Mouse (Mus musculus) myocyte (in vitro differentiated cells): ENCODE measurements at regions not wholly inside any gene's neighbourhood (a gene's known extent, or its start where the extent isn't known, plus 50 kb on each side); places are given as distances from the start of the nearest gene placed in this dataset.

Source experiments
- POLR2AphosphoS2 ChIP-seq: IDR thresholded peaks from one replicate; pipeline ENCODE4 v1.6.1; 2011; ENCODE audit warnings: low read depth, control low read depth; ENCODE audit not compliant: insufficient read length
- USF1 ChIP-seq: IDR thresholded peaks from one replicate; pipeline ENCODE4 v1.6.1; 2011; ENCODE audit warnings: low read depth, mild to moderate bottlenecking, control low read depth, moderate library complexity

- TF ChIP-seq POLR2AphosphoS2 = no peak
- TF ChIP-seq USF1 = no peak
Observed at GRCm38 (mm10) chr10:96188168-96188567, 51.8 kb downstream of the Gm5426 start.
